Mouse (Mus musculus) skeletal muscle tissue, adult 2 months (tissue): ENCODE data around the gene Arhgap22.

ENCODE experiments used
- DNase-seq: peaks from one replicate; pipeline ENCODE4 v3.0.0-alpha.2; 2012; ENCODE audit warnings: low read depth, low spot score

Arhgap22 gene

DNA sequence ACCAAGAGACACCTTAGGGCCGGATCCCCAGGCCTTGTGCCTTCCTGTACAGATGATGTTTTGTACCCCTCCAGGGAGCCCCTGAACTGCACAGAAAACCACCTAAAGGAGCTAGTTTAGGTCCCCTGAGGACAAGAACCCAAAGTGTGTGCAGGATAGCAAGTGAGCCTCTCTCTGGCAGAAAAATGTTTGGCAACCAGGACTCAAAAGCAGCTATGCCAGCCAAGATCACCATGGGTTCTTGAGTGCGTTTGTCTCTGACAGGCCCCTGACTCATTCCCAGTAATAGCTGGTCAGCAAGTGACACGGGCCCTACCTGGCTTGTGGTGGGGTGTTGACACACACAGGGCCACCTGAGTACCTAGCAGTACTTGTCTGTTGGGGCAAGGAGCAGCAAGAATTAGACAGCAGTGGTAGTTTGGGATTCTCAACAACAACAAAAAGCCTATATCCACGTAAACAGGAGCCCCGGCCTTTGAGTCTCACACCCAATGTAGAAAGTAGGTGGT, 115.5 kb downstream of the Arhgap22 start:
- DNase-seq: no peak

DNA sequence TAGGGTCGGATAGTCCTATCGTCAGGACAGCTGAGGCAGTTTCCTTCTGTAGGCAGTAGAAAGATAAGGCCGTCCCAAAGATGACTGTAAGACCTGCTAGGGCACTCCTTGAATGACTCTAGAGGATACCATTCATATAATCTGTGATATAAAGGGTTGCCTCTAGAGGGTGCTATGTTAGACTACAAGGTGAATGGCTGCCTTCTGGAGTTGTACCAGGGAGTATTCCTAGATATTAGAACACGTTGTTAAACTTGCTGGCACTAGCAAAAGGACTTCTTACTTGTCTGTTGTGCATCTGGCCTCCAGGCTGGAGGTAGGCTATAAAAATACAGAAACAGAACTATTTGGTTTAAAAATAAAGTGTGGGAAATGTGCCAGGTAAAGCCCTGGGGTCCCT, 117.2 kb downstream of the Arhgap22 start:
- DNase-seq: peak; percentile 18

DNA sequence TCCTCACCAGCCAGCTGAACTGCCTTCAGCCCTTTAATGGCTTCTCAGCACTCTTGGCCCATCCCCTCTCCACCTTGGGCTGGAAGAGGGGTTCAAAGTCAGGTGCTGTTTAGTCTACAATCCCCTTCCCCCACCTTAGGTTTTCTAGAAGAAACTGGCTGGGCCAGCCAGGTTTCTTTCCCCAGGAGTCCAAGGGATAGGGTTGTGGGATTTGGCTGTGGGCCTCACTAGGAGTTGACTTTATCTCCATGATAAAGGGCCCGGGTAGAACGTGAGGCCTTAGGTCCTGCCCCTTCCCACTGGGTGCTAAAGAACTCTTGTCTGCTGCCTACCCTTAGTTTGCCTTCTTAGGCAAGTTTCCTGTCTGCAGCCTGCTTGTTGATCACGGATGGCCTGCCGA, 117.8 kb downstream of the Arhgap22 start:
- DNase-seq: no peak

DNA sequence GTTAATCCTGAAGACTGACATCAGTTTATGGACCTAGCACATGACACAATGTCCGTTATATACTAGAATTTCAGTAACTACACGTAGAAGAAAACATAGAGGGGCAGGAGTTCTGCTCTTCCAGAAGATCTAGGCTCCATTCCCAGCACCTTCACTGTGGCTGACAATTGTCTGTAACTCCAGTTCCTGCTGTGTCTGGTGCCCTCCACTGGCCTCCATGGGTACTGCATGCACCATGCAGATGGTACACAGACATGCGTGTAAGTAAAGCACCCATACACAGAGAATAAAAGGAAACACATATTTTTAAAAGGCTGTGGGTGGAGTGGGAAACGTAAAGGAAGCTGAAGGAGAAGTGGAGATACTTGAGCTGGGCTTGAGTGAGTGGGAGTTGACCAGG, 120.0 kb downstream of the Arhgap22 start:
- DNase-seq: no peak

DNA sequence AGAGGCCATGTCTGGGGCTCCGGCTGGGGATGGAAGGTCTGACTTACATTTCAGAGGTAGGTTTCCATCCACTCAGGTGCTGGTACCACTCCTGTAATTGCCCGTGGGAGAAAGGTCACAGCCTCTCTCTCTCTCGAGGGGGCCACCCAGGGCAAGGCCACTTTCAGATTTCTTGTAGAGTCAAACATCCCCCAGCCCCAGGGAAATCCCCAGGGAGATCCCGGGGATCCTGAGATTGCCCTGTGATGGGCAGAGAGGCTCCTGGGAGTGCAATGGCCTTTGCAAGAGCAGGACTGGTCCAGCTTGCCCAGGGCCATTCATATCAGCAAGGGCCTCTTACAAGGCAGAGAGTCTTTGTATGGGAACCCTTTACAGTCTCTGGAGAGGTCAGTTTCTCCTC, 120.6 kb downstream of the Arhgap22 start:
- DNase-seq: no peak

DNA sequence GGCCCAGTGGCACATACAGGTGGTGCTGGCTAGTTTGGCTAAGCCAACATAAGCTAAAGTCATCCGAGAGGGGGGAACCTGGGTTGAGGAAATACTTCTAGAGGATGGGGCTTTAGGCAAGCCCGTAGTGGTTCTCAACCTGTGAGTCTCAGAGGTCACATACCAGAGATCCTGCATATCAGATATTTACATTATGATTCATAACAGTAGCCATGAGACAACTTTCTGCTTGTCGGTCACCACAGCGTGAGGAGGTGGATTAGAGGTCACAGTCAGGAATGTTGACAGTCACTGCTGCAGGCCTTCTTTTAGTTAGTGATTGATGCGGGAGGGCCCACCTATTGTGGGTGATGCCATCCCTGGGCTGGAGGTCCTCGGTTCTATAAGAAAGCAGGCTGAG, 121.9 kb downstream of the Arhgap22 start:
- no peak for DNase-seq

DNA sequence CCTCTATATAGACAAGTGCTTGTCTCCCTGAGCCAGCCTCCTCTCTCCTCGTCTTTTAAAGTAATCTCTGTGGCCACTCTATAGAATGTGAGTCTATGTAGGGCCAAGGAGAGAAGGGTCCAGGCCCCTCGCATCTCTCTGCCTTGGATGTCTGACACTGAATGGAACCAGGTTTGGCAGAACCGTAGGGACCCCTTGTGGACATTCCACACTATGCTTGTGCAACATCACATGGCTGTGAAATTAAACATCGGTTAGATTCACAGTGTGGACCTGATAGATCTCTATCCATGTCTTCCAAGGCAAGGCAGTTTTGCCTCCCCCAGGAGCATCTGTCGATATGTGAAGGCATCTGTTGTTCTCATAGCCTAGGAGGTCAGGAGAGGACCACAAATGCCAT, 124.9 kb downstream of the Arhgap22 start:
- DNase-seq: no peak

DNA sequence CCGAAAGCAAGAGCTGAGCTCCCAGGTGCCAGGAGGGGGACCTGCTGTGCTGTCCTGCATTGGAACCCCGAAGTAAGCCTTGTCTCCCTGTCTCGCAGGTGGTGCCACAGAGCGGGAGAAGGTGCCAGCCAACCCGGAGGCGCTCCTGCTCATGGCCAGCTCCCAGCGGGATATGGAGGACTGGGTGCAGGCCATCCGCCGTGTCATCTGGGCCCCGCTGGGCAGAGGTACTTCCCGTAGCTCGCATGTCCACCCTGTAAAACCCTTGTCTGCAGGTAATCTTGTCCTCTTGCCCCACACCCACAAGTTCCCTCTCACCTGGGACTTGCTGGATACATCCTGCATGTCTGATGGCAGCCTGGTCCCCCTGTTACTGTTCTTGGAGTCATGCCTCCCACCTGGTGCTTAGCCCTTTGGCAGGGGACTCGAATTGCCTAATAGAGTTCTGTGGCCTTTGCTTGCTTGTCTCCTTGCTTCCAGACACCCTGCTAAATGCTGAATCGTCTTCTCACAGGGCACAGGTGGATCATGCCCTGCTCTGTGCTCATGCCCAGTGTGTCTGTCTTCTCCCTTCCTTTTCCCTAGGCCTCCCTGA, 129.4 kb downstream of the Arhgap22 start:
- DNase-seq: no peak

DNA sequence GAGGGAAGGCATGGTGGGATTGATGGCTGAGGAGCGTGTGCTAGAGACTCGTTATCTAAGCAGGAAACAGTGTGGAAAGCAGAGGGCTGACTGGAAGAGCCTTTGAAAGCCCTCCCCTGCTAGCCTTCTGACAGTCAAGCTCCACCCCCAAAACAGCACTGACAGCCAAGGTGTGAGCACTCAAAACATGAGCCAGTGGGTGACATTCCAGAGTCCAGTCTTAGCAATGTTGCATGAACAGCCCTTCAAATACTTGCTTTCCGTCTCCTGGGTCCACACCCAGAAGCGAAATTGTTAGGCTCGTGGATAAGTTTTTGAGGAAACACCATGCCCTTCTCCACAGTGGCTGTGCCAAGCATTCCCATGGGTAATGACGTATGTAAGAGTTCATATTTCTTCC, 132.7 kb downstream of the Arhgap22 start:
- DNase-seq: no peak

DNA sequence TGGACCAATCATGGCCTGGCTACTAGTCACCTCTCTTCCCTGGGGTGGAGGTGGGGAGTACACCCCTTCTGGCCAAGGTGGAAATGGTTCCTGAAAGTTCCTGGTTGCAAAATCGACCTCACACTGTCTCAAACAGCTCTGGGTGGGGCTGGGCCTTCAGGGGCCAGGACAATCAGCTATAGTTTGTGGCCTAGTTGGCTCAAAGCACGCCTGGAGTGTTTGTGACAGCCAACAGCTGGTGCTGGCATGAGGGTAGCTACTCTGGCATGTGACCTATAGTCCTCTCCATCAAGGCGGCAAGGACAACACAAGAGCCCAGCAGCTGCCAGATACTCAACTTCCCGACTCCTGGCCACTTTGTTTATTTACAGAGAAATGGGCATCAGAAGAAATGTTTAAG, 133.9 kb downstream of the Arhgap22 start:
- no peak for DNase-seq

DNA sequence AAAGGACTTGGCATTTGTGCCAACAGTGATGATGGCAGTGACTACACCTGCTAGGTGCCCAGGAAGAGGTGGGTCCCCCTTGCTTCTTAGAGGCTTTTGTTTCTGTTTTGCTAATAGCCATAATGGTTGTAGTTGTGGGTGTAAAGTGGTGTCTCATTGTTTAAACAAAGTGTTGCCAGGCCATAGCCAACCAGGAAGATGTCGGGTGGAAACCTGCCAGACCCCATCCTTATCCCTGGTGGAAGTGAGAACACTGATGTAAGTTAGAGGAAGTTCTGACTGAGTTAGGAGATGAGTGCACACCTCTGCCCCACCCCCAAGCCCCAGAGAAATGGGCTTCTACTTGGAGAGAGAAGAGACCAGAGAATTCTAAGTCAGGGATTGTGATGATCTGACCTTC, 134.3 kb downstream of the Arhgap22 start:
- DNase-seq: no peak

DNA sequence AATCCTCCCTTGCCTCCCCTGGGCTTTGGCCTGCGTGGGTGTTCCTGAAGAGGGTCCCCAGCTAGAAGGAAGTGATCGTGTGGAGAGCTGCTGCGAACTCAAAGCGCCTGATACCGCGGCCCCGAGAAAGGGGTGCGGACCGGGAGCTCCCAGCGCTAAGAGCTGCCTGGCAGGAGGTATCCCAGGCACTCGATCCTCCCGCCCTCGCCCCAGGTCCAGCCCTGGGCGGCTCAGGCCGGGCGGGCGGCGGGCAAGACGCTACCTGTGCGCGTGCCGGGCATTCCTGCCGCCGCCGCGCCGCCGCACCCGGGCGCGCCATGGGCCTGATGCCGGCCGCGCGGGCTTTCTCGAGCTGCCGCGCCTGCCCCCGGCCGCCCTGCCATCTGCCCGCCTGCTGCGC, 137.2 kb downstream of the Arhgap22 start:
- no peak for DNase-seq

DNA sequence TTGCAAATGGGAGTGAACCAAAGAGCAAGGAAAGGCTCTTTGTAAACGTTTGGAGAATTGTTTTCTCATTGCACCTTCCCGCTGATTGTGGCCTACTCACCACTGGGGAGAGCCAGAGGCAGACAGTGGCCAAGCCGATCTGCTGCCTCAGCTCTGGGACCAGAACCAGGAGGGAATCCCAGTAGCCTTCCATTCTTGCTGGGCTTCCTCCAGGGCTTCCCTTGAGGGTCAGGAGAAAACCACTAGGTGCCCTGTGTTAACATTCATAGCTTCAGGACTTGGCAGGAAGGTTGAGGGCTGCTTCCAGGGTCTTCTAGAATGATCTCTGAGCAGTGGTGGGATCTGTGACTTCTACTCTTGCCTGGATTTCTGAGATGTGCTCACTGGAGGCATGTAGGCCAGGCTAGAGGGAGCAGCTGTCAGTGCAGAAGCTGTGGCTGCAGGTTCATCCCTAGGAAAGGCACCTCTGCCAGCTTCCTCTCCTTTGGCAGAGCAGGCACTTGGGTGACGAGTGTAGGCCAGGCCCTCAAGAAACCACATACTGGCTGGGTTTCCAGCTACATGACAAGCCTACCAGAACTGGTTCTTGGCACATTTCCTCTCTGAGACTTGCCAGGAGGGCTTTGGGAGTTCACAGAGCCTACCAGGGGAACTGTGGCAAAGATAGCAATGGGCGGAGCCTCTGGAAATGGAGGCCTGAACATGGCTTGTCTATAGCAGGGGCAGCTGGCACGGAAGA, 138.3 kb downstream of the Arhgap22 start:
- peak; percentile 70 for DNase-seq

DNA sequence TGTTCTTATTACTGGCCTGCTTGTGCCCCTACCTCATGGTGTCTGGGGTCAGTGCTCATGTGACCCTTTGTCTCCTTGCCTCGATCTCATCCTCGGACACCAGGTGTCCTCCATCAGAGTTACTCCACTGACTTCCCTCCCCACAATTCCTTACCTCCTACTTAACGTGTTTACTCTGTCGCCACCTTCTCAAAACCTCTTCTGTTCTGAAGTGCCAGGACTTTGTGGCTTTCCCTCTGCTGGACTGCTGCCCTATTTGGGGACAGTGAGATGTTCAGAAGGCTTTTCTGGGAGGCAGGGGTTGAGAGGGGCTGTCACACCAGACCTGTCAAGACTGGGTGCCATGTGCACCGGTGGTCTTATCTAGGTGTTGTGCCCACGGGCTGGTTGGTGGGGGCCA, 139.1 kb downstream of the Arhgap22 start:
- DNase-seq: no peak

DNA sequence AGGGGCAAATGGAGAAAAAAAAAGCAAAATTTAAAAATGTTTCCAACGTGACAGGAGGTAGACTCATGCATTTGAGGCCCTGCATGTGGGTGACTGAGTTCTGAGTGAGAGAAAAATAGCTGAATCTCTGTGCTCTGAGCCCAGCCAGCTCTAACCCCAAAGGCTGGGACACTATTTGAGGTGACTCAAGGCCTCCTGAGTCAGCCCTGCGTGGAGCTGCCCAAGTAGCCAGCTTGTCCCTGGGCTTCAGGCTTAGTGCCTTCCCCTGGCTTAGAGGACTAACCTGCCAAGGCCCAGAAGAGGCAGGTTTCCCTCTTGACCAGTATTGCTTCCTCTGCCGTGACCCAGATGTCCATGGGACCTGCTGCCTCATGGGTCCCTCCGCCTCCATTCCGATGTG, 141.4 kb downstream of the Arhgap22 start:
- no peak for DNase-seq

DNA sequence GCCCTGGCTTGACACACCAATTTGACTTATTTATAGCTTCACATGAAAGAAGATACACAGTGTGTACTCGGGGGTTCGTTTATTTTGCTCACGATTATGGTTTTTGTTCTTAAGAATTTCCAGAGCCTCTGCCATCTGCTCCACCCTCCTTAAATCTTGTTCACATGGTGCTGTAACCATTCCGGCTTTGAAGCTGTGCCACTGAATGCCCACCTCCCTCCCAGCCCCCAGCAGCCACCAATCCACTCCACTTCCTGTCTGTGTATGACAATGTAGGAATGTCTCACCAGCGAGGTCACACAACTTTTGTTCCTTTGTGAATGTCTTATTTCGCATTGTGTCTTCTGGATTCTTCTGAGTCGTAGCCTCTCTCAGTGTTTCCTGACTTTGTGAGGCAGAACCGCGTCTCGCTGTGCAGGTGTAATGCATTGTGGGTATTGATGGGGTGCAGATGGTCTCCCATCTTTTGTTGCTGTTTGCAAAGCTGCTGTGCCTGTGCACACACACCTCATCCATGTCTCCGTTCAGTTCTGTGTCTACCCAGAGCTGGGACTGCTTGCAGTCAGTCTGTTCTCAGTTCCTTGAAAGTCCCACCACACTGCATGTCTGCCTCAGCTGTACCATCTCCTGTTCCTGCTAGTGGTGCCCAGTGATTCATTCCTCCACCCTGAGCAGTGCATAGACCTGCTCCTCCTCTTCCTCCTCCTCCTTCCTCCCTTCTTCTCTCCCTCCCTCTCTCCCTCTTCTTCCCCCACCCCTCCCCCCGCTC, 144.0 kb downstream of the Arhgap22 start:
- DNase-seq: no peak

DNA sequence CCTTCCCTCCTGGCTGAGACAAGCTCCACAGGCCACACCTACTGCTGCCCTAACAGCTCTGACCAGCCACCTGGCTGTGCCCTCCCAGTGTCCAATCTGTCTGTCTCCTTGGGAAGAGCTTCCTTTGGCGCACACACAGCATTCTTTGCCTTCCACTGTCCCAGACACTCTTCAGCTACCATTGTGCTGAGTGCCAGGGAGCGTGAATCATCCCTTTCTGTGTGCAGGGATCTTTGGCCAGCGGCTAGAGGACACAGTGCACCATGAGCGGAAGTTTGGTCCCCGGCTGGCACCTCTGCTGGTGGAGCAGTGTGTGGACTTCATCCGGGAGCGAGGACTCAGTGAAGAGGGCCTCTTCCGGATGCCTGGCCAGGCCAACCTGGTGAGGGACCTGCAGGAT, 145.1 kb downstream of the Arhgap22 start:
- DNase-seq: no peak

DNA sequence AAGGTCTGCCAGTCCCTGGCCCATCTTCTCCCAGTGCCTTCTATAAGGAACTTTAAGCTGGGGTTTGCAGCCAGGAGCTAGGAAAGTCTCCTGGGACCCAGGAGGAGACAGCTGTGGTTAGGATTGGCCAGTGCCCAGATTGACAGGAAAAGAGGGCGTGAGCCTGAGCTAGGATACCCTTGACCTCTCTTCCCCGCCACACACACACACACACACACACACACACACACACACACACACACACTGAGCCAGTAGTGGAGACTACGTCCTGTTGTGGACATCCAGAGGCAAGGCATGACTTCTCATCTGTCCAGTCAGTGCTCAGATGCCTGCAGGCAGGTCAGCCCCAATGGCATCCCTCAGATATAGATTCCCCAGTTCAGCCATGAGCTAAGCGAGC, 147.7 kb downstream of the Arhgap22 start:
- no peak for DNase-seq

DNA sequence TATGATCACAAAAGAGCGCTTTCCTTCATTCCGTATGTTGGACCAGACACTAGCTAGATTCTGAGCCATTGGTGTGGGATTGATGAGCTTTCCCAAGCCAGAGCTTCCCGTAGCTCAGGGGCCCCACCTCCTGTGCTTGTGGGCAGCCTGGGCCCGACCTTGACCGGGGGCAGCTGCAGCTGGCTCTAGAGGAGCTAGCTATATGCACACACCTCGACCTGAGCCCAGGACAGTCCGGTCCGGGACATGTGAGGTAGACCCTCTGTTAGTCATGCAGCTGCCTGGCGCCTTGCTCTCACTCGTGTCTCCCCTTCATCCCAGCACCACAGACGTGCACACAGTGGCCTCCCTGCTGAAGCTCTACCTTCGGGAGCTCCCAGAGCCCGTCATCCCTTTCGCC, 148.3 kb downstream of the Arhgap22 start:
- no peak for DNase-seq

DNA sequence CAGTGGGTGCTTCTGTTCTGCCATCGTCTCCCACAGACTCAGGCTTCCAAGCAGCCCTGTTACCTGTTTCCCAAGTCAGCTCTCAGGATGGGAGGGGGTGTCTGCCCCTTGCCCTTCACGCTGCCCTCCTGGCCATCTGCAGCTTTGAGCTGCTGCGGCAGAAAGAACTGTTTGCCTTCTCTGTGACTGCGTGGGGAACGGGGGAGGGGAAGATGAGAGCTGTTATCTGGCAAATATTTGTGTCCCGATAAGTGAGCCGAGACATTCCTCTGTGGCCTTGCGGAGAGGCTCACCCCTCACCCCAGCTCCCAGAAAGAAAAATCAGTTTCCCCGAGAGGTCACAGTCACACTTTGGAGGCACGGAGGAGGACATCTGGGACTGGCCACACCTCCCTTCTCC, 149.0 kb downstream of the Arhgap22 start:
- DNase-seq: no peak

DNA sequence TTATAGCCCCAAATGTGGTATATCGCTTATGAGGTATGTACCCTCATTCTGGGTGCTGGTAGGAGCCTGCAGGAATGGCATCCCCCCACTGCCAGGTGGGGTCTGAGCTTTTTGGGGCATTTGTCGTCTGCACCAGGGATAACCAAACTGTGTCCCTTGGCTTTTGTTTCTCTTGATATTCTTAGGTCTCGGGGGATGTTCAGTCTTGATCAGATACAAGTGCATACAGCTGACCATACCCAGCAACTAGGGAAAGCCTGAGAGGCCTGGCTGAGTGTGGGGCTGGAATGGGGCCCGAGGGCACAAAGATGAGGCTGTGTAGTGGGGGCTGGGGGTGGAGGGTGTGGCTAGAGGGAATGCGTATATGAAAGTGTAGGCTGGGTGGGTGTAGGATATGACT, 149.8 kb downstream of the Arhgap22 start:
- DNase-seq: no peak

DNA sequence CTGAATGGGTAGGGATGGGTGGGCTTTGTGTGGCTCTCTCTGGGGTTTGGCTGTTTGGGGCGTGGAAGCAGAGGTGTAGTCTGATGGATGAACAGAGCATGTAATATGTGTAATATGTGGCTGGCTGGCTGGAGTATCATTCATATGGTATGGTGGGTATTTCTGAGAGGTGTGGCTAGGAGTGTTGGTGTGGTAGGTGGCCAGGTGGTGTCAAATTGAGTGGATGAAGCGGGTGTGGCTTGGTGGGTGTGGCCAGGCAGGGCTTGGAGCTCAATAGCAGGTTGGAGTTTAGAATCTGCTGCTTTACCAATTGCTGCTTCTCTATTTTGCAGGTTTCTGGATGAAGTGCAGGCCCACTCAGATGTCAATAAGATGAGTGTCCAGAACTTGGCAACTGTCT, 150.2 kb downstream of the Arhgap22 start:
- DNase-seq: no peak
